Mouse (Mus musculus) frontal cortex, postnatal 25 days (tissue): ENCODE data around the gene Spta1.

ENCODE experiments used
- DNase-seq, 2 experiments: peaks; one replicate each; pipeline ENCODE4 v3.0.0; 2022; ENCODE audit warnings: low spot score in 2 of 2

Gene Spta1

DNA sequence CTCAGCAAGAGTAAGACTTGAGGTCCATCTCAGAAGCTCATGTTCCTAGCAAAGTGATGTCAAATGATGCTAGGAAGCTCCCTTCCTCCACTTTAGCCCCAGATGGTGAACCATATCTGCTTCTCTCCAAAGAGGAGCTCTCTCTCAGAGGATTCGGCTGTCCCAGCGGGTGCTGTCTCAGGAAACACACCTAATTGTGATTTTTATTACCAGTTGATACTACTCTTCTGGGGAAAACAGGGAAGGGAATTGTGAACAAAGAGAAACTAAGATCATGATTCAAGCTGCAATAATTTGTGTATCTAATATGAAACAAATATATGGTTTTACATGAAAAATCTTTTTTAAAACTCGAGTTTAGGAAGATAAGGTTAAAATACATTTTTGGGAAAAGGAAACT, 79.4 kb downstream of the Spta1 start, which contains the start of gene Olfr419:
TSS of gene Olfr419 (minus strand) at position 101 of the 400 bp plus-strand sequence.
- DNase-seq = no peak

DNA sequence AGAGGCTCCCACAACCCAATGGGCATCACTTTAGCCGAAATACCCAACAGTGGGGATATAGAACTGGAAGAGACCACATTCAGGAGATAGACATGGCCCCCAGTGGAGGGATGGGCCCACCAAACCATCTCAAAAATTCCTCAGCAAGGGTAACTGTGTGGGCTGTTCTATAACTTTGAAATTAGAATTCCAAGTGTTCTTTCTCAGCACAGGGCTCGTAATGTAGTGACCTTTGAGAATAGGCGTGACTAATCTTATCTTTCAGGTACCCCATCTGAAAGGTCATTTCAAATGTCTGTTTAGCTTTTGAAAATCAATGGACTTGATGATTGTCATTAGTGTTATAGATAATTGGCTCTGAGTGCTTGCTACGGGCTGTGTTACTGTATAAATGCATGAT, 95.2 kb downstream of the Spta1 start:
- no peak for DNase-seq

DNA sequence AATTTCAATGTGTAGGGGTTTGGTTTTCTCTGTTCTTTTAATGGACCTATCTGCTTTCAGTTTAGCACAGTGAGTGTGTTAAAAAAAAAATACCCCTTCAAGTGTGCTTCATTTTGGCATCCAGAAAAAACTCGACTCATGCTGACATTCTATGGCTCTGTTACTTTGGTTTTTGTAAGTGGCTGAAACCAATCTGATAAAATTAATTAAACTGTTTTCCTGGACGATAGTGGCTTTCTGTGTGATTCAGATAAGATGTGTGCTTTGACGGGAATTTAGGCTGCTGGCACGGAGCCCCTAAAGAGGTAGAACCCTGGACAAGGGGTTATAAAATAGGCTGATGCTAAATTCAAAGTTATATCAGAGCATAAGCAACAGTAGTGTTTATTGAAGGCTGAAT, 96.6 kb downstream of the Spta1 start:
- DNase-seq = no peak

DNA sequence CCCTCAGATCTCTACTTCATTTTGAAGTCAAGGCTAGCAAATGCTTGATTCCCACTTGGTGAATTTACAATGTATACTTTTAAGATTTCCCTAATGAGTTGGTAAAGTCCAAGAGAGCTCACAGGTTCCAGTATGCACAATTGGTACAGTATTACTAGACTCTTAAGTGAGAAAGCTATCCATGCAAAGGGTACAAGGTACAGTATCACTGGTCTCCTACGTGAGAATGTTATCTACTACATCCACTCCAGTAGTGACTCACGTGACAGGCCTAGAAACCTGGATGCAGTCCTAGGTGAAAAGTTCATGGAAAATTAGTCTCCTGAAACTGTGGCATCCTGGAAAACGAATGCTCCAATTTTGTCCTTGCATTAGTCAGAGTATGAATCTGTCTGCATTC, 98.1 kb downstream of the Spta1 start:
- no peak for DNase-seq
